Mouse (Mus musculus) MEL (cell line): ENCODE data around the gene Pcnx.

Source experiments
- POLR2A ChIP-seq, 2 experiments: IDR thresholded peaks; 2 replicates each; pipeline ENCODE4 v1.6.1; 2011 to 2012; ENCODE audit warnings: low read length in 2 of 2, mild to moderate bottlenecking in 2 of 2, control low read depth in 1 of 2, improper control_type of control experiment in 1 of 2, low read depth in 1 of 2, moderate library complexity in 1 of 2; ENCODE audit not compliant: control insufficient read depth in 1 of 2, insufficient read depth in 1 of 2, poor library complexity in 1 of 2
- POLR2AphosphoS2 ChIP-seq: IDR thresholded peaks from 2 replicates; pipeline ENCODE4 v1.6.1; 2011; ENCODE audit warnings: low read length, improper control_type of control experiment
- RCOR1 ChIP-seq: IDR thresholded peaks from 2 replicates; pipeline ENCODE4 v1.6.1; 2012; ENCODE audit warnings: low read depth, mild to moderate bottlenecking, inconsistent platforms, low read length, improper control_type of control experiment
- SIN3A ChIP-seq: IDR thresholded peaks from 2 replicates; pipeline ENCODE4 v1.6.1; 2012; ENCODE audit warnings: low read length, improper control_type of control experiment, inconsistent platforms
- USF1 ChIP-seq: IDR thresholded peaks from 2 replicates; pipeline ENCODE4 v1.6.1; 2014; ENCODE audit warnings: low read depth, mild to moderate bottlenecking, inconsistent platforms, low read length, improper control_type of control experiment, moderate library complexity

DNA sequence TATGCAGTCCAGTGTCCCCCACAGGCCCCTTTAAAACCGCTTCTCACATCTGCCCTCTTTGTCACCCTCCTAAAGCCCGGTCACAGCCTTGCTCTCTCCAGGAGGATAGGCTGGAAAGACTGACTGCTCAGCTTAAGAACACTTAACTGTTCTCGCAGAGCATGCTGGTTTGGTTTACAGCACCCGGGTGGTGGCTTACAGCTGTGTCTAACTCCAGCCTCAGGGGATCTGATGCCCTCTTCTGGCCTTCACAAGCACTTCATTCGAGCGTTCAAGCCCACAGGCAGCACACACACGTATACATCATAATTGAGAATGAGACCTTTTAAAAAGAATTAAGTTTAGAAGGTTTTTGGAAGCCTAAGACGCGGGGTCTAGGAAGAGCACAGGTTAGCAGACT is 81.4 kb downstream of the Pcnx start:
- no peak for TF ChIP-seq POLR2AphosphoS2
- no peak for TF ChIP-seq SIN3A
- no peak for TF ChIP-seq RCOR1
- no peak for TF ChIP-seq POLR2A (IDR thresholded peaks at IDR 0.05; ENCODE audit: control insufficient read depth in 1 of 2, insufficient read depth in 1 of 2, low read depth in 1 of 2, low read length in 2 of 2, poor library complexity in 1 of 2)
- no peak for TF ChIP-seq USF1
